Mouse (Mus musculus) kidney, postnatal 4 days (tissue): ENCODE data around the gene Hip1.
A peak's percentile ranks its signal among the peaks of the same experiment; 100 is the strongest.
"Not testable (repeated sequence)": the region's sequence is repeated elsewhere in the genome, so short reads cannot be mapped to it uniquely, and the experiment has no call there.

ENCODE experiments used
- DNase-seq, 2 experiments: peaks; one replicate each; pipeline ENCODE4 v3.0.0; 2021; ENCODE audit warnings: mixed read lengths in 2 of 2

Hip1 gene

GRCm38 (mm10) chr5:135435039-135435438 is 109.9 kb downstream of the Hip1 start:
- DNase-seq, result no peak

- no peak for DNase-seq
Measured at GRCm38 (mm10) chr5:135433861-135434260, 111.1 kb downstream of the Hip1 start.

- DNase-seq, result peak; percentile 65 to 74
Measured at GRCm38 (mm10) chr5:135431111-135431510, 113.8 kb downstream of the Hip1 start.

GRCm38 (mm10) chr5:135428786-135429185 is 116.1 kb downstream of the Hip1 start:
- peak; percentile 32 to 36 for DNase-seq

- DNase-seq, result no peak
Measured at GRCm38 (mm10) chr5:135410266-135410665, 134.7 kb downstream of the Hip1 start.

- no peak for DNase-seq
Measured at GRCm38 (mm10) chr5:135408114-135408513, 136.8 kb downstream of the Hip1 start.

- no peak for DNase-seq
Measured at GRCm38 (mm10) chr5:135405437-135405836, 139.5 kb downstream of the Hip1 start.

GRCm38 (mm10) chr5:135404623-135405022 is 140.3 kb downstream of the Hip1 start:
- DNase-seq, result peak; percentile 48 to 61

GRCm38 (mm10) chr5:135400244-135400643 is 144.7 kb downstream of the Hip1 start:
- DNase-seq, result peak; percentile 91 to 92

- no peak for DNase-seq
Measured at GRCm38 (mm10) chr5:135399382-135399781, 145.5 kb downstream of the Hip1 start.

- peak; percentile 52 to 71 for DNase-seq
Measured at GRCm38 (mm10) chr5:135395826-135396225, 149.1 kb downstream of the Hip1 start.

GRCm38 (mm10) chr5:135394004-135394823 is 150.7 kb downstream of the Hip1 start, which contains the start of gene Pom121:
Gene Pom121 (minus strand): TSS chr5:135394546.
- DNase-seq, result peak; percentile 88 to 93

- no peak for DNase-seq
Measured at GRCm38 (mm10) chr5:135383771-135384170, 161.1 kb downstream of the Hip1 start.

- DNase-seq, result no peak
Measured at GRCm38 (mm10) chr5:135382746-135383145, 162.2 kb downstream of the Hip1 start.

- no peak for DNase-seq
Measured at GRCm38 (mm10) chr5:135381356-135381925, 163.5 kb downstream of the Hip1 start.

GRCm38 (mm10) chr5:135380681-135381080 is 164.2 kb downstream of the Hip1 start:
- no peak for DNase-seq

GRCm38 (mm10) chr5:135376341-135376740 is 168.6 kb downstream of the Hip1 start:
- DNase-seq, result no peak

GRCm38 (mm10) chr5:135375167-135375566 is 169.8 kb downstream of the Hip1 start:
- DNase-seq, result peak; percentile 46 to 47

- no peak for DNase-seq
Measured at GRCm38 (mm10) chr5:135373601-135374000, 171.3 kb downstream of the Hip1 start.

GRCm38 (mm10) chr5:135371195-135371594 is 173.7 kb downstream of the Hip1 start:
- no peak for DNase-seq

GRCm38 (mm10) chr5:135369787-135370654 is 174.9 kb downstream of the Hip1 start, which contains the start of gene Nsun5:
Gene Nsun5 (plus strand): TSS chr5:135369953.
- peak; percentile 98 to 99 for DNase-seq

GRCm38 (mm10) chr5:135369196-135369595 is 175.7 kb downstream of the Hip1 start:
- not testable (repeated sequence) for DNase-seq

- no peak for DNase-seq
Measured at GRCm38 (mm10) chr5:135368312-135368711, 176.6 kb downstream of the Hip1 start.
